In genomic region chr6:72140371-72140770, GRCm38 (mm10) we compare ENCODE assay signal across 9 mouse cellular contexts. TPM values are rescaled to one million over a fixed set of nuclear protein-coding genes. Genes with fewer than 3 reads are reported as not detected.
DNase-seq lines count a peak whose midpoint lies in the region; ATAC-seq and TF ChIP-seq lines count a peak whose summit lies in the region.
"Had no signal": no experiment of that assay in that cellular context is flagged by ENCODE, and none has a peak within 500 bp of the region (broad histone marks: within the 10 kb centered on the region; RNA-seq: fewer than 3 reads in every experiment).

No protein-coding gene starts in this region.

- H3K4me3 ChIP-seq in heart, embryonic 13.5 days = no peak overlapping the region
- H3K4me3 ChIP-seq in liver, embryonic 15.5 days (replicated peaks) = no peak overlapping the region
- no peak overlapping the region for H3K4me3 ChIP-seq in spleen, adult 2 months (ENCODE audit: extremely low read depth, insufficient read depth, insufficient read length)

- no peak for TF ChIP-seq CTCF in spleen, adult 2 months (IDR thresholded peaks at IDR 0.05; ENCODE audit: extremely low read depth, insufficient read depth, insufficient read length, insufficient replicate concordance)

- DNase-seq in heart, postnatal 36 days = no peak
- peak; percentile 61 to 62 for DNase-seq in adrenal gland, postnatal 36 days
- DNase-seq in spleen, adult 2 months (ENCODE audit: low read depth in 1 of 2, low spot score in 2 of 2) = peak; percentile 78 to 84
- DNase-seq in kidney, postnatal 10 days = no peak
- DNase-seq in thymus, adult 18-20 months = no peak
- no peak for DNase-seq in right cerebral cortex, postnatal 10 days (ENCODE audit: low spot score in 2 of 2)
- DNase-seq: cerebellum, adult 9-11 months had no signal

- H3K27me3 ChIP-seq in heart, embryonic 13.5 days (replicated peaks) = no peaks in the 10 kb centered on the region
- no peaks in the 10 kb centered on the region for H3K27me3 ChIP-seq in liver, embryonic 15.5 days
- H3K27me3 ChIP-seq in spleen, adult 2 months (ENCODE audit: control insufficient read depth, insufficient read depth, low read length) = no peaks in the 10 kb centered on the region

- TF ChIP-seq POLR2A in spleen, adult 2 months (IDR thresholded peaks at IDR 0.05; ENCODE audit: low read depth, low read length) = no peak

- peaks cover 45% of the 10 kb centered on the region for H3K4me1 ChIP-seq in heart, embryonic 13.5 days
- peaks cover 38% of the 10 kb centered on the region for H3K4me1 ChIP-seq in liver, embryonic 15.5 days (replicated peaks)
- H3K4me1 ChIP-seq in spleen, adult 2 months (ENCODE audit: control insufficient read depth, insufficient read depth, insufficient read length) = peaks cover 12% of the 10 kb centered on the region; the same call in 1 of the 2 replicates

- no peak overlapping the region for H3K4me2 ChIP-seq in heart, embryonic 13.5 days
- no peak overlapping the region for H3K4me2 ChIP-seq in liver, embryonic 15.5 days

- H3K36me3 ChIP-seq in heart, embryonic 13.5 days = peaks cover 60% of the 10 kb centered on the region
- H3K36me3 ChIP-seq in liver, embryonic 15.5 days (replicated peaks) = peaks cover 82% of the 10 kb centered on the region
- H3K36me3 ChIP-seq in spleen, adult 2 months (ENCODE audit: control insufficient read depth, insufficient read depth, low read length) = 0 out of 2 replicates have a peak, but pooled peaks cover 1% of the 10 kb centered on the region

- intact Hi-C loops in heart, postnatal 36 days (cut with DNase I) = no loop called here

- H3K9ac ChIP-seq in heart, embryonic 13.5 days = no peak overlapping the region
- H3K9ac ChIP-seq in liver, embryonic 15.5 days = no peak overlapping the region

- peak overlapping the region; percentile 42 for H3K27ac ChIP-seq in heart, embryonic 13.5 days (replicated peaks)
- H3K27ac ChIP-seq in liver, embryonic 15.5 days (replicated peaks) = peak overlapping the region; percentile 71
- H3K27ac ChIP-seq in spleen, adult 2 months (ENCODE audit: insufficient read depth, low read length) = peak overlapping the region; percentile 64

- ATAC-seq in heart, embryonic 13.5 days (ENCODE audit: extremely low read depth, insufficient number of reproducible peaks, low FRiP score, low TSS enrichment) = no peak
- 0 out of 2 replicates have a peak, but pooled peaks have one; percentile 11 for ATAC-seq in liver, embryonic 15.5 days (ENCODE audit: insufficient read depth)

- WGBS in heart, embryonic 13.5 days = 63% methylated on average over 8 of the region's 8 CpGs
- WGBS in liver, embryonic 15.5 days (ENCODE audit: insufficient replicate concordance) = 24% methylated on average over 8 of the region's 8 CpGs
- WGBS in spleen, adult 2 months = 22% methylated on average over 8 of the region's 8 CpGs

- no peaks in the 10 kb centered on the region for H3K9me3 ChIP-seq in heart, embryonic 13.5 days
- H3K9me3 ChIP-seq in liver, embryonic 15.5 days (replicated peaks) = no peaks in the 10 kb centered on the region

RNA-seq across cellular contexts. Expression of gene St3gal5, which starts 43.0 kb away (rescaled TPM):
- polyA plus RNA-seq in heart, embryonic 13.5 days (2015; fragmentation: Nextera tagmentation; extraction: Ambion mirVana) = 50.2 and 50.8 TPM in 2 replicates
- total RNA-seq in heart, postnatal 36 days (2021) = 10 to 100 TPM; 58.4 to 66.9 TPM
- 100 to 1,000 TPM; 109 to 295 TPM for total RNA-seq in adrenal gland, postnatal 36 days (2021)
- polyA plus RNA-seq in liver, embryonic 15.5 days (2015; fragmentation: Nextera tagmentation; extraction: Ambion mirVana) = 185 and 213 TPM in 2 replicates
- polyA plus RNA-seq in spleen, adult 2 months (2012; rRNA removed) = 43.1 and 48.1 TPM in 2 replicates

Comparison
In these comparisons a context has a peak if more than half of its experiments do, and no peak if none do; other contexts are left out.
1. DNase-seq: peak in adrenal gland, postnatal 36 days (2 of 2) and spleen, adult 2 months (2 of 2); none in heart, postnatal 36 days (0 of 2), kidney, postnatal 10 days (single experiment), thymus, adult 18-20 months (0 of 2) and right cerebral cortex, postnatal 10 days (0 of 2).
2. Peak in every context shown above with its lines, with median percentiles within 50 percentile points of each other: H3K27ac ChIP-seq.